Comparison of ENCODE assay signal across 8 mouse cellular contexts in genomic region chr5:13470057-13470905, GRCm38 (mm10).
A peak's percentile ranks its signal among the peaks of the same experiment; 100 is the strongest.
DNase-seq lines count a peak whose midpoint lies in the region; ATAC-seq and TF ChIP-seq lines count a peak whose summit lies in the region.

No protein-coding gene starts in this region.

- H3K27ac ChIP-seq in gastrocnemius, adult 2 months = peak overlapping the region; percentile 53
- H3K27ac ChIP-seq in kidney, postnatal 0 days = no peak overlapping the region

- TF ChIP-seq CTCF in brain, embryonic 14.5 days (IDR thresholded peaks at IDR 0.05; ENCODE audit: borderline replicate concordance, extremely low read depth, insufficient read depth, insufficient read length) = no peak
- TF ChIP-seq CTCF in gastrocnemius, adult 2 months (IDR thresholded peaks at IDR 0.05) = no peak
- TF ChIP-seq CTCF in kidney, postnatal 0 days (IDR thresholded peaks at IDR 0.05; ENCODE audit: low read depth) = no peak

- no peaks in the 10 kb centered on the region for H3K27me3 ChIP-seq in kidney, postnatal 0 days (ENCODE audit: insufficient read depth, low read length)

- no peak overlapping the region for H3K4me3 ChIP-seq in gastrocnemius, adult 2 months
- H3K4me3 ChIP-seq in kidney, postnatal 0 days (replicated peaks; ENCODE audit: low read depth, low read length) = no peak overlapping the region

- no peak overlapping the region for H3K9ac ChIP-seq in kidney, postnatal 0 days (ENCODE audit: low read depth, low read length)

- TF ChIP-seq POLR2A in brain, embryonic 14.5 days (IDR thresholded peaks at IDR 0.05; ENCODE audit: borderline replicate concordance, extremely low read depth, insufficient read depth, insufficient read length, poor library complexity, severe bottlenecking) = no peak

- no peak overlapping the region for H3K4me2 ChIP-seq in kidney, postnatal 0 days (ENCODE audit: low read length)

- H3K36me3 ChIP-seq in kidney, postnatal 0 days (ENCODE audit: insufficient read depth, low read length) = no peaks in the 10 kb centered on the region

- no peak for ATAC-seq in kidney, postnatal 0 days (replicated peaks; ENCODE audit: low FRiP score, low read depth)

- H3K4me1 ChIP-seq in kidney, postnatal 0 days (replicated peaks; ENCODE audit: insufficient read depth, low read length) = 0 out of 2 replicates have a peak, but pooled peaks cover 6% of the 10 kb centered on the region

- 37% methylated on average over 7 of the region's 7 CpGs for WGBS in kidney, postnatal 0 days

- intact Hi-C loops in gastrocnemius, adult 2 months (cut with DNase I) = loop anchor here (5.0 kb wide), 1 partner anchor 58 kb away; no protein-coding TSS in a partner anchor

- DNase-seq in kidney, adult 9 months = peak; percentile 7
- no peak for DNase-seq in kidney, adult 11 months
- peak; percentile 96 for DNase-seq in brain, embryonic 14.5 days (ENCODE audit: low read depth)
- peak; percentile 38 for DNase-seq in gastrocnemius, adult 2 months
- peak; percentile 69 for DNase-seq in kidney, postnatal 0 days (ENCODE audit: low spot score)
- peak; percentile 11 for DNase-seq in ovary, postnatal 36 days (ENCODE audit: low spot score)
- no peak for DNase-seq in yolk sac, embryonic 10.5 days (ENCODE audit: low spot score)
- DNase-seq in layer of hippocampus, adult 9-10 months (ENCODE audit: low spot score) = no peak

- no peaks in the 10 kb centered on the region for H3K9me3 ChIP-seq in kidney, postnatal 0 days (replicated peaks; ENCODE audit: low read length)

Comparison
In these comparisons a context has a peak if more than half of its experiments do, and no peak if none do; other contexts are left out.
1. DNase-seq: peak in kidney, adult 9 months (single experiment), brain, embryonic 14.5 days (single experiment), gastrocnemius, adult 2 months (single experiment), kidney, postnatal 0 days (single experiment) and ovary, postnatal 36 days (single experiment); none in kidney, adult 11 months (single experiment), yolk sac, embryonic 10.5 days (single experiment) and layer of hippocampus, adult 9-10 months (single experiment).